Mouse (Mus musculus) brain, adult 2 months (tissue): ENCODE results near the gene Dnaaf3.
"Not testable (repeated sequence)": the region's sequence is repeated elsewhere in the genome, so short reads cannot be mapped to it uniquely, and the experiment has no call there.

ENCODE experiments used
- DNase-seq: peaks from one replicate; pipeline ENCODE4 v3.0.0; 2011; ENCODE audit warnings: low read depth, low spot score

The Dnaaf3 gene

DNA sequence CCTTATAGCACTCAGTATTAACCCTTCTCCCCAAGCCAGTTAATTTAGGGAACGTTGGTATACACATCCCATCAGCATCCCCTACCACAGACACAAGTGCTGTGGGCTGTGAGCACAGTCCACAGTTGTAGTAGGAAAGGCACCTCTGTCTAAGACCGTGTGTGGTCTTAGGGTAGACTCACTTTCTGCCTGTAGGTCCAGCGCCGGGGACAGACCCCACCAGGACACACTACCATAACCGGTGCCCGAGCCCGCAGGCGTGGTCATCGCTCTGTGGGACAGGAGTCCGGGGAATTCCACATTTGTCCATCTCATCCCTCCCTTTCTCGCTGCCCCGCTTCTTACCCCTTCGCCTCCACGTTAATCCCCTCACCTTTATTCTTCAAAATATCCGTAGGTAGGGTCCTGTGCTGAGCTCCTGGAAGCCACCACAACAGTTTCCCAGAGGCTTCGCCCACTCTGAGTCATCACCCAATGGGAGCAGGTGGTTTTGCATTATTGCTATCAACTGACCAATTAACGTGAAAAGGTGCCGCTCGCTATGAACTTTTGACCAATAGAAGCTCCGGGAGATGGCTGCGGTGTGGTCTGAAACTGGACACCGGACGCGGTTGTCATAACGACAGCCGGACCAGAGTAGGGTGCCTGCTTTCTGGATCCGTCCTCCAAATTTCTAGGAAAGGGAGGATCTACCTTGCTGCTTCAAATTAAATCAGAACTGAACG is at the start of gene Dnaaf3:
Dnaaf3 (minus strand) TSS at position 449 of the 725 bp plus-strand sequence.
- peak; percentile 62 for DNase-seq

DNA sequence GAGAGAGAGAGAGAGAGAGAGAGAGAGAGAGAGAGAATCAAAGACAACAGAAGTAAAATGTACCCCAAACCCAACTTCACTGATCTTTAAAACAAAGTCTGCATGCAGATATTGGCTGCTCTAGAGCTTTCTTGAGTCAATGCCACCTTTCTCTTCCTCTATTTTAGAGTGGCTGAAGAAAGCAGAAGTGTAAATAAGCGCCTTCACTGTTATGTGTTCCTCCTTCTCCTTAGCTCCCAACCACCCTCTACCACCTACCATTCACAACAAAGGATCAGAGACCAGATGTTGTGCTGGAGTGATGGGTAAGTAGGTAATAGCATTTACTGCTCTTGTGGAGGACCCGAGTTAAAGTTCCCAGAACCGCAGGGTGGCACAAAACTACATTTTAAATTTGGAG is 49.2 kb upstream of the Dnaaf3 start:
- DNase-seq = not testable (repeated sequence)

DNA sequence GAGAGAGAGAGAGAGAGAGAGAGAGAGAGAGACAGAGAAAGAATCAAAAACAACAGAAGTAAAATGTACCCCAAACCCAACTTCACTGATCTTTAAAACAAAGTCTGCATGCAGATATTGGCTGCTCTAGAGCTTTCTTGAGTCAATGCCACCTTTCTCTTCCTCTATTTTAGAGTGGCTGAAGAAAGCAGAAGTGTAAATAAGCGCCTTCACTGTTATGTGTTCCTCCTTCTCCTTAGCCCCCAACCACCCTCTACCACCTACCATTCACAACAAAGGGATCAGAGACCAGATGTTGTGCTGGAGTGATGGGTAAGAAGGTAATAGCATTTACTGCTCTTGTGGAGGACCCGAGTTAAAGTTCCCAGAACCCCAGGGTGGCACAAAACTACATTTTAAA is 40.1 kb upstream of the Dnaaf3 start:
- not testable (repeated sequence) for DNase-seq

DNA sequence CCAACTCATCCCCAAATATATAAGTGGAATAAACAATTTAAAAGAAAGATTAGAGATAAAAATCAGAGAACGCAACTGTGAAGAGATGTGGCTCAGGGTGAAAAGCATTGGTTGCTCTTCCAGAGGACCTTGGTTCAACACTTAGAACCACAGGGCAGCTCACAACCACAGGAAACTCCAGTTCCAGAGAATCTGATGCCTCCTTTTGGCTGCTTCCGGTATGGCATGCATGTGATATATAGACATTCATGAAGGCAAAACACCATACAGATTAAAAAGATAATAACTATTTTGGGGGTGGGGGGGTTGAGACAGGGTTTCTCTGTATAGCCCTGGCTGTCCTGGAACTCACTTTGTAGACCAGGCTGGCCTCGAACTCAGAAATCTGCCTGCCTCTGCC is 30.4 kb upstream of the Dnaaf3 start:
- DNase-seq = no peak

GRCm38 (mm10) chr7:4557167-4557560 is 24.9 kb upstream of the Dnaaf3 start:
- DNase-seq = no peak

DNA sequence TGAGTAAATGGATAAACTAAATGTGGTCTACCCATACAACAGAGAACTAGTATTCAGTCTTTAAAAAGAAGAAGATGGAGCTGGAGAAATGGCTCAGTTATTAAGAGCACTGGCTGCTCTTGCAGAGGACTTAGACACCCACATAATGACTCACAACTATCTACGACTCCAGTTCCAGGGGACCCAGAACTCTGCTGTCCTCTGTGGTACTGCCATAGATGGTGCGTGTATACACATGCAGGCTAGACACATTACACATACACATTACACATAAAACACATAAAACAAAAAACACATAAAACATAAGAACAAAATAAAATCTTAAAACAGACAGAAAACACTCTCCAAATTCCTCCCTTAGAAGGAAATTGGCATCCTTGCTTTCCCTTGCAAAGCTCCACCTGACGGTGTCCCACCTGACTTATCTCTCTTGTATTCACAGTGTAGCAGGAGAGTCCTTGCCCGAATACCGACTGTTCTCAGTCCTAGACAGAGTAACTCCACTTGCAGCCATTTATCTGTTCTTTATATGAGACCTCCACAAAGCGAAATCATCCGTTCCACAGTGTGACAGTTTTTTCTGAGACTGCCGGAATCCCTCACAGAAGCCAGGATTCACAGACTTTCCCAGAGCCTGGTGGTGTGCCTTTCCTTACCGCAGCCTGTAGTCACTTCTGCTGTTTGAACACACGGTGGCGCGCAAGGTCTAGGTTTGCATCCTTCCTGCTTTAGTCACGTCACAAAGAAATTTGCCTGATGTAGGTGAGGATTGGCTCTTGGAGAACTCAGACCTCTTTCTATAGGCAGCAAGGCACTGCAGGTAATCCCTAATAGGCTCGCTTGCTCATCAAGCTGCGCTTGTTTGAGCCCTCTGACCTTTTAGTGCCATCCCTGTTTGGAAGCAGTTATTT is 24.3 kb upstream of the Dnaaf3 start:
- DNase-seq = peak; percentile 98

GRCm38 (mm10) chr7:4547221-4547641 is 15.0 kb upstream of the Dnaaf3 start, which contains the start of gene Syt5:
TSS of gene Syt5 (minus strand) at chr7:4547541.
- peak; percentile 84 for DNase-seq

- DNase-seq = peak; percentile 97
These were observed 14.4 kb upstream of the Dnaaf3 start for GRCm38 (mm10) chr7:4546591-4547131.

DNA sequence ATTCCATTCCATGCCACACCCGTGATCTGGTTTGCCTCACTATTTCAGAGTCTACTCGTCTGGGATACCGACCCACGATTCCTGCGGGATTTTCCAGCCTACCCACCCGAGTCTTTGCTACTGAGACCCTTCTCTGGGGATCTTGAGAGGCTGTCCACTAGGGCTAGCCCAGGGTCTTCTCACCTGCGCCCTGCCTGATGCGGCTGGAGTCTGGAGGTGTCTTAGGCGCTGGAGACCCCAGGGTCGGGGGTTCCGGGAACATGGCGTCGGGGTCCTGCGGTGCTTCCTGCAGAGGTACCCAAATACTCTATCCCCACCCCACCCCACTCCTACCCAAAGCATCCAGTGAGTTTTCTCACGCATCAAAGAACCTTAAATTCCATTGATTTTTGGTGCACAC is 13.8 kb upstream of the Dnaaf3 start:
- DNase-seq = peak; percentile 33

GRCm38 (mm10) chr7:4542013-4542412 is 9.8 kb upstream of the Dnaaf3 start:
- DNase-seq = no peak

DNA sequence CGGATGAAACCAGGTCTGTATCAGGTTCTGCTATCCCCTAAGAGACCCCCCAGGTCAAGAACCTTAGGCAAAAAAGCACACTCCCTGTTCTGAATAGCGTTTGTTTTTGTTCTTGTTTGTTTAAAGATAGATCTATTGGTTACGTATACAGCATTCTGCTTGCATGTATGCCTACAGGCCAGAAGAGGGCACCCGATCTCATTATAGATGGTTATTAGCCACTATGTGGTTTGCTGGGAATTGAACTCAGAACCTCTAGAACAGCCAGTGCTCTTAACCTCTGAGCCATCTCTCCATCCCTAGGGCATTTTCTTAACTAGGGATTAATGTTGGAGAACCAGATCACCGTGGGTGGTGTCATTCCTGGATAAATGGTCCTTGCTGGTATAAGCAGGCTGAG is 9.1 kb upstream of the Dnaaf3 start:
- DNase-seq = no peak

- DNase-seq = no peak
These were observed 6.8 kb upstream of the Dnaaf3 start for GRCm38 (mm10) chr7:4539019-4539418.

DNA sequence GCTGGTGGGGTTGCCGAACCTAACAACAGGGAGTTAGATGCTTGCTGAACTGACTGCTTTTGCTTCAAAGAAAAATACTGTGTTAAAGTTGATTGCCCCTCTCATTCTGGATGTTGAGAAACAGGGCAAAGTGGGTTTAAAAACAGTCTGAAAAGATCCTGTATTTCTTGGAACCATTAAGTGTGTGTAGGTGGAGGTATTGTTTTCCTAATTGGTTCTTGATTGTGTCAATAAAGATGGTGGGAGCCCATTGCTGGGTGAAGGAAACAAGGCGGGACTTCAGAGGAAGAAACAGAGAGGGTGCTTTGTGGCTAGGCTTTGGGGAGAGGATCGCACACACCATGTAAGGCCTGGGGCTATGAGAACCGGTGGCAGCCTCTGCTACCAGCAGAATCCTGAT is 4.9 kb upstream of the Dnaaf3 start:
- no peak for DNase-seq

DNA sequence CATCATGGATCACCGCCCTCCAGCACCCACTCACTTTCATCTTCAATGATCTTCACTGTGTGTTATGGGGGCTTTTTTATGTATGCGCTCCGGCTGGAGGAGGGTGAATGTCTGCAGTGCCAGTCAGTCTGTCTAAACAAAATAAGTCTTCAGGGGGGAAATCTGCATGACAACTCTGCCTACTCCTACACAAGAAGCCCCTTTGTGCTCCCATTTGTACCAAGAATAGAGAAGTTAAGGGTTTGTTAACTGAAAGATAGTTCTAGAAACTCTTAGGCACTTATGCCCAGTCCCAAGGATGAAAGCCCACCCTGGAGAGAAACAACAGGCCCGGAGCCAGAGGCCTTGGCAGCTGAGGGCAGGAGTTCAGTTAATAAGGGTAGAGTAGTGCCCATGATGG is 4.1 kb upstream of the Dnaaf3 start:
- DNase-seq = no peak

- DNase-seq = not testable (repeated sequence)
These were observed 2.1 kb downstream of the Dnaaf3 start for GRCm38 (mm10) chr7:4530166-4530565.

GRCm38 (mm10) chr7:4527302-4527689 is 5.0 kb downstream of the Dnaaf3 start:
- no peak for DNase-seq

GRCm38 (mm10) chr7:4526341-4527301 is 5.6 kb downstream of the Dnaaf3 start:
- DNase-seq = peak; percentile 95

GRCm38 (mm10) chr7:4524212-4524922 is 7.9 kb downstream of the Dnaaf3 start, which contains the start of gene Tnni3:
TSS of gene Tnni3 (minus strand) at chr7:4524229.
- DNase-seq = peak; percentile 85

- no peak for DNase-seq
These were observed 8.8 kb downstream of the Dnaaf3 start for GRCm38 (mm10) chr7:4523205-4524130.
